Mouse (Mus musculus): ENCODE measurements around the gene Nfkbia. TPM values are rescaled to one million over a fixed set of nuclear protein-coding genes. Genes with fewer than 3 reads are reported as not detected.

Nfkbia gene
- total RNA-seq, 4 experiments from 2014 or later: 18.1 to 43.5 (median 29.1) TPM

GRCm38 (mm10) chr12:55490722-55491449 is 1.6 kb downstream of the Nfkbia start:
- peak; percentile 63 to 66 for DNase-seq (ENCODE audit: low spot score in 2 of 2)

DNA sequence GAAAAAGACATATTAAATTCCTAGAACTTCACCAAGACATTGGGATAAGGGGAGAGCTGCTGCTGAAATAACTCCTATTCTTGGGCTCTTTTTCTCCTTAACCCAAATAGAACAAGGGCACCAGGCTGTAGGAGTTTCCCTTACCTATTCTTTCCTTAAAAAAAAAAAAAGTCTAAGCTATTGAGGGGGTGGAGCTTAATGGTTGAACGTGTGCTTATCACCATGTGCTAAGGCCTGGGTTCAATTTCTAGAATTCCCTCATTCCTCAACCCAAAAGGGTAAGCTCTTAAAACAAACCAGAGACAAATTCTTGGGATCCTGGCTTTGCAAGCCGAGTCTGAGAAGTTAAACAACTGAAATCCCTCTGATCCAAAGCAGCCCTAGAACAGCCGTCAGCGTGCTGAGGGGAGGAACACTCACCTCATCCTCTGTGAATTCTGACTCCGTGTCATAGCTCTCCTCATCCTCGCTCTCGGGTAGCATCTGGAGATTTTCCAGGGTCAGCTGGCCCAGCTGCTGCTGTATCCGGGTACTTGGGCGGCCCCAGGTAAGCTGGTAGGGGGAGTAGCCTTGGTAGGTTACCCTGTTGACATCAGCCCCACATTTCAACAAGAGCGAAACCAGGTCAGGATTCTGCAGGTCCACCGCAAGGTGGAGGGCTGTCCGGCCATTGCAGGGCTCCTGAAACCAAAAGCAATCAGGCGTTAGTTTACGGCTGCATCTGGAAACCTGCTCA is 2.3 kb downstream of the Nfkbia start:
- DNase-seq (ENCODE audit: low spot score in 2 of 2): no peak

GRCm38 (mm10) chr12:55488661-55489447 is 3.6 kb downstream of the Nfkbia start:
- no peak for DNase-seq (ENCODE audit: low spot score in 2 of 2)

DNA sequence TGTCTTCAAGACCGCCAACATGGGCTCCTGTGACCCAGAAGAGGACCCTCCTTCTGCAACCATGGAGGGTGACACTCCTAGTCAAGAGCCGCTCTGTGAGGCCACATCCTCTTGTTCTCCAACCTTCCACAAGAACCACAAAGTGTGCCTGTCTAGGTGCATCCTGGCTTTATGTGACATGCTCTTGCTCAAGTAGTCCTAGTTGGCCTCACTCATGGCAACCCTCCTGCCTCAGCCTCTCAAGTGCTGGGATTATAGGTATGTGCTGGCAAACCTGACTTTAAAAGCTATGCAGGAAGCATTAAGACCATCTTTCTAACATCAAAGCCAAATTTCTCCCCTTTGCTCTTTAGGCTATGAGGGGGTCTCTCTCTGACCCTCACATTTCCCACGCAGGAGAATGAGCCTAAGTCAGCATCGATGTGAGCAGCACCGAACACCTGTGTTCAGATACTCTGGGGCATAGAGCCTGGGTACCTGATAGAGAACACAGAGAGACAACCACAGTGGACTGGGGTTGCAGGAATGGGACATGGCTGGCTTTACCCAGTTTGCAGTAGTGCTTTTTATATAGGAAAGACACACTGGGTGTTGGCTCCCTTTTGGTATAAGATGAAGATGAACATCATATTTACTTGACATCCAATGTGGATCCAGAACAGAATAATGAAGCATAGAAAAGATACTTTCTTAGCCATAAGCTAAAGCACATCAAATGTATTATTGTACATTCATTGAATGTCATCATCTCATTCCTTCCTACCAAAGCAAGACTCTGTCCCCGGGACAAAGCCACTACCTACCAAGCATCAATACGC is 4.4 kb downstream of the Nfkbia start:
- DNase-seq (ENCODE audit: low spot score in 2 of 2): no peak

DNA sequence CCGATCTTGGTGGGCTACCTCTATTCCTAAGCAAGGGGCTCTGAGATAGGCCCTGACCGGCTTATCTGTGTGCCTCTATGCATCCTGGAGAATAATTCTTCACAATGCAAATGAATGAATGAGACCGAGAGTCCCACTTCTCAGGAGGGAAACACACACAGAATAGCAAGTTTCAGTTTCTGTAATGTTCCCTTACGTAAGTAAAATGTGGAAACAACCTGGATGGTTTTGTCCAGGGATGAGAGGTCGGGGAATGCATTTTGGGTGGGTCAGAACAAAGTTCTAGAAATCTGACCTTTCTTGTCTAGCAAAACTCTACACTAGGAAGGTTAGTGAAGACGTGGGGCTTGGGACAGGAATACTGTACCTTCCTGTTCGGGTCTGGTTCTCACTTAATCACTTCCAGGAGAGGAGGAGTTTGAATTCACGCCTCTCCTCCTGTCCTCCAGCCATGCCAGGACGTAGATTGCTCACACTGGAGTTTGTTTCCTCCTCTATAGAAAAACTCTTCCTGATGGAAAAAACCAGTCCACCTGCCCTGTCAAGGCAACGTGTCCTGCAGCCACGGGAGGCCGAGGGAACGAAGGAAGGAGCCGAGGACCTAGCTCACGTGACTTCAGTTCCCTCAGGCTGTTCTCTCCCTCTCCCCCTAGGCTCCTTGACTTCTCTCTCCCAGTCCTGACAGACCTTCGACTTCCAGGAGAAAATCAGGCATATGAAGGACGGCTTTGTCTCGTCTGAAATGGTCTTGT is 5.3 kb downstream of the Nfkbia start:
- DNase-seq (ENCODE audit: low spot score in 2 of 2): no peak

DNA sequence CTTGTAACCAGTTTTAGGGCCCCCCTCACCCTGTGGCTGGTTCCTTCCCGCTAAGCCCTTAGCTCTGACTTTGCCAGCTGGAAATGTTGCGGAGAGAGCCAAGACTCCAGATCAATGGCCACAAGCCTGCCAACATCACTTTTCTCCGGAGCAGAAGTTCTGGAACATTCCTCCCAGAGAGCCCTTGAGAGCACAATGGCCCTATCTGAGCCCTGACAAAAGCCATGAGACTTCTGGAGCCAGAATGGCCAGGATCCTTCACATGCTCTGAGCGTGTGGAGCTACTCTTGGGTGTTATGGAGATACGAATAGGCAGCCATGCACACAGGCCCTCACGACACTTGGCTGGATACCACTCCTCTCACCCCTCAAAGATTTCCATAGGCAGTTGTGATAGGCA is 7.6 kb downstream of the Nfkbia start:
- no peak for DNase-seq (ENCODE audit: low spot score in 2 of 2)

DNA sequence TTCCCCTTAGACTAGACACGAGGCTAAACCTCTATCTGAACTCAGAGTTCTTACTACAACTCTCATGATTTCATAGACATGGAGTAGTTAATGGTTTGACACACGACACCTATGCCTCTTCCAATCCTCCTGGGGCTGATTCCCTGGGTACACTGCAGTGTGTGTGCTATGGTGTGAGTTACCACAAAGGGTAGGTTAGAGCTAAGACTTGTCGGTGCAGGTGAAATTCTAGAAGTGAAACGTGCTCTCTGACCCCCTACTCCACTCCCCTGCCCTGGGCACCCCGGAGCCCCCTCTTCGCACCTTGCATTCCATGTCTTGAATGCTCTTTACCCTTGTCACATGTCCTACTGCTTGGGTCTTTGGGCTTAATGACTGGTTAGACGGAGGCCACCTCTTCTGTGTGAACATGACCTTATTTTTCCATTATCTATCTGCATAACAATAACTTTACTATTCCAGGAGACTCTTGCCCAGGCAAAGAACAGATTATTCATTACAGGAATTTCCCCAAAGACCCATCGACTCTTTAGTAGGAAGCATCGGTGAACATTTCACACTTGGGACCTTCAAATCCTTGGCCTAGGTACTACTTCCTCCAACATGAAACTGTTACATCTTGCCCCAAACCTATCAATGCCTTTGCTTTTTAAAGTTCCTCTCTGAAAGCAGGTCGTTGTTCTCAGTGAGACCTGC is 8.2 kb downstream of the Nfkbia start:
- DNase-seq (ENCODE audit: low spot score in 2 of 2): no peak

GRCm38 (mm10) chr12:55483591-55483990 is 8.9 kb downstream of the Nfkbia start:
- no peak for DNase-seq (ENCODE audit: low spot score in 2 of 2)

DNA sequence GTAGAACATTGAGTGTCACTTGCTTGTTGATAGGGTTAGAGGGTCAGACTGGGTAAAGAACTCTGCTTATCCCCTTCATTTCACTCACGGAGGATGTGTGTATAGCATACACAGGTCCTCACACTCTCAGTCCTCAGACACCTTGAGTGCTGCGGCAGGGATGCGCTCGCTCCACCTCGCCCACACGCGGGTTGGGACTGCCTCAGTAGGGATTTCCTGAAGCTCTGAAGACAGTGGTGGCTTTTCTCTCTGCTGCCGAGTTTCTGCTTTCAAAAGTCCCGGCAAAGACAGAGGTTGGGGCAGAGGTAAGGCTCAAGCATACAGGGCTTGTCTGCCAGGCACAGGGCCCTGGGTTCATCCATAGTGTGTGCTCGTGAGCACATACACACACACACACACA is 9.7 kb downstream of the Nfkbia start:
- DNase-seq (ENCODE audit: low spot score in 2 of 2): no peak

DNA sequence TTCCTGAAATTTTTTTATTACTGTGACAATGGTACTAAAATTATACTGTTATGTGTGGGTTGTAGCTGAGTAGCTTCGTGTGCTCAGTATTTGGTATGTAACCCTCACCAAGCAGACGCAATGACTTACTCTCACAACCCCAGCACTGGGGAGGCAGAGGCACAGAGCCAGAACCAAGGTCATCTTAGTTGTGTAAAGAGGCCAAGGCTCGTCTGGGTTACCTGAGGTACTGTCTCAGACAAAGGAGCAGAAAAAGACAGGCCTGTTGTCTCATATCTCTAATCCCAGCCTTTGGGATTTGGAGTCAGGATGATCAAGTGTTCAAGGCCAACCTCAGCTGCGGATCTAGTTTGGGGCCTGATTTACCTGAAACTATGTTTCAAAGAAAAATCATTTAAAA is 10.7 kb downstream of the Nfkbia start:
- no peak for DNase-seq (ENCODE audit: low spot score in 2 of 2)

DNA sequence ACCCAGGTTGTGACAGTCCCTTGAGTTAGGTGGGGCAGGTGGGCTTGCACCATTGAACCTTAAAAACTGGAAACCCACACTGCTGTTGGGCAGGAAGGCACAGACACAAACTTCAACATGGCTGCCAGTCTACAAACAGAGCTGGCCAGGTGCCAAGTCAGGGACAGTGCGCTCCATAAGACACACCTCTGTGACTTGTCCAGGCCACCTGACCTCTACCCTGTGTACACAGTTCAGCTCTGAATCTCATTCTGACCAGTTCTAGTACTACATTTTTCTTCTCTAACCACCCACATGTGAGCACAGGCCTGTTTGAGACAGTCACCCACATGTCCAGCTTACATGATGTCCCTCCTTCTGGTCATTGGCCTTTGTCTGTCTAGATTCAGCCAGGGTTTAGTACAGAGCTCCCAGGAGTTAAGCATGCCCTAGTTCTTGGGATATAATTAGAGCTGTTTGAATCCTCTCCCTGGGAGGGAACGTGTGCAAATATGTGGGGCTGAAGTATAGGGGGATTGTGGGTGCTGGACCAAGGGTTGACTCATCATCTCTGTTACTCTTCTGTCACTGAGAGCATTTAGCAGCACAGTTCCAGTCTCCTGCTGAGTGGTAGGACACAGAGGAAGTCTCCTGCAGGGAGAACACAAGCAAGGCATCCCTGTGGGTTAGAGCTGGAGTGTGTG is 11.8 kb downstream of the Nfkbia start:
- DNase-seq (ENCODE audit: low spot score in 2 of 2): no peak

- DNase-seq (ENCODE audit: low spot score in 2 of 2): no peak
Measured at GRCm38 (mm10) chr12:55478901-55479300, 13.5 kb downstream of the Nfkbia start.

DNA sequence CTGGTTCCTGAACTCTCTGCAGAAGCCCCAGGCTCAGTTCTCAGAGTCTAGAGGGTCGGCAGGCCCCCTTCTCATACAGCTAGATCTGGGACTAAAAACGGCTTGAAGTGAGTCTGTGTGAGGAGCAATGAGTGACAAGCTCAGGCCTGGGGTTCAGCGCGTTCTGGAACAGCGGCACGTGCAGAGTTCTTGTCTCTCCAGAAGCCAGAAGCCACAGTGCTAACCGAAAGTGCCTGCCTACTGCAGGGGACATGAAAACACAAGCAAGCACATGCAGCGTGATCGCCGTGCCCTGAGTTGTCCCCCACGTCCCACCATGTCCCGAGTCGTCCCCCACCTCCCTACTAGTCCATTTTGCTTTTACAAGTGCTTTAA is 18.3 kb downstream of the Nfkbia start:
- DNase-seq (ENCODE audit: low spot score in 2 of 2): no peak

DNA sequence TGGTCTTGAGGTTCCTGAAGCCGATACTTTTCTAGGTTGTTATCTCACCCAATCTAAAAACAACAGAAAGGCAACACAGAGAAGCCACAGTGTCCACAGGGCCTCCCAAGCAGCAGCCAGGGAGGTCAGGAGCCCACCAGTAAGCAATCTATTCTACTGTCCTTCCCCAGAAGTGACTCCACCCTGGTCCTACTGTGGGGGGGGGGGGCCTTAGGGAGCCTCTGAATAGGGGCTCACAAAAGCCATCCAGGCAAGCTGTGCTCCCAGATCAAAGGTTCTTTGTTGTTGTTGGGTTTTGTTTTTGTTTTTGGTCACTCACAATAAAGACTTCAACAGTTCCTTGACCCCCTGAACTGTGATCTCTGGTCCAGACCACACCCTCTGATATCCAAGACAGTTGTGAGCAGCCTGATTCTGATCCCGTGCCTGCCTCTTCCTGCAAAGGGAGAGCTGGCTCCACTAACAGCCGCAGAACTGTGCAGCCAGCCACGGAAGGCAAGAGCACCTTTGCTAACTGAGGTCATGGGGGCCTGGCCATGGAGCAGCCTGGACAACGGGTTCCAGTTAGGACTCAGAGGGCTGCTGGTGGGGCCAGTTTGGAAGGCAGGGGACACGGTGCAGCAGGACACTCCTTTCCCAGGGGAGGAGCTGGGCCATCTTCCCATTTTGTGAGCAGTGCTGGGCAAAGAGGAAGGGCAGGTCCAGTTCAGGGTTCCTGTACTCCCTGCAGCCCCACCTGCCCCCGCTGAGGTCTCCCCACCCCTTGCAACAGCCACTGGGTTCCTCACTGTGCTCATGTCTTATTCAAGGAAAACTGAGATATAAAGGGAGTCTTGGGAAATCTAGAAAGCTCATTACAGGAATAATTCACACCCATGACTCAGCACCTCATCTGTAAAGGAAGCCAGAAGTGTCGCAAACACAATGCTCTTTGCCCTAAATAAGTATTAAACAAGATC is 18.9 kb downstream of the Nfkbia start:
- DNase-seq (ENCODE audit: low spot score in 2 of 2): peak; percentile 48 to 57

- DNase-seq (ENCODE audit: low spot score in 2 of 2): no peak
Measured at GRCm38 (mm10) chr12:55471344-55471743, 21.1 kb downstream of the Nfkbia start.

GRCm38 (mm10) chr12:55470442-55470841 is 22.0 kb downstream of the Nfkbia start:
- DNase-seq (ENCODE audit: low spot score in 2 of 2): no peak

GRCm38 (mm10) chr12:55467331-55468180 is 24.9 kb downstream of the Nfkbia start:
- DNase-seq (ENCODE audit: low spot score in 2 of 2): no peak

Measured in gastrocnemius, adult 8-10 months (tissue).